Mouse (Mus musculus): ENCODE measurements around the gene 4932415D10Rik. TPM values are rescaled to one million over a fixed set of nuclear protein-coding genes. Genes with fewer than 3 reads are reported as not detected.

4932415D10Rik gene
- polyA plus RNA-seq, 1 experiment from 2014 or later = not detected

Other genes with a start within 250 kb of the 4932415D10Rik start
- gene BC024063, start 233.2 kb downstream of the 4932415D10Rik start, polyA plus RNA-seq (2016; fragmentation: Nextera tagmentation; extraction: Ambion mirVana) = 4.5 and 5.9 TPM in 2 replicates
- 3.8 and 4.4 TPM in 2 replicates for gene AU041133, start 188.6 kb downstream of the 4932415D10Rik start, polyA plus RNA-seq (2016; fragmentation: Nextera tagmentation; extraction: Ambion mirVana)
- 10.9 and 15.6 TPM in 2 replicates for gene Zfp938, start 75.3 kb downstream of the 4932415D10Rik start, polyA plus RNA-seq (2016; fragmentation: Nextera tagmentation; extraction: Ambion mirVana)
- 7.9 and 10.5 TPM in 2 replicates for gene Gm4924, start 37.7 kb upstream of the 4932415D10Rik start, polyA plus RNA-seq (2016; fragmentation: Nextera tagmentation; extraction: Ambion mirVana)
- gene Gm1553, start 176.0 kb upstream of the 4932415D10Rik start, polyA plus RNA-seq (2016; fragmentation: Nextera tagmentation; extraction: Ambion mirVana) = not detected in 2 replicates

All from limb, embryonic 10.5 days (tissue).